In genomic region chr4:106798908-106799546, GRCm38 (mm10) we compare ENCODE assay signal across 8 mouse cellular contexts. TPM values are rescaled to one million over a fixed set of nuclear protein-coding genes. Genes with fewer than 3 reads are reported as not detected.
DNase-seq lines count a peak whose midpoint lies in the region; ATAC-seq and TF ChIP-seq lines count a peak whose summit lies in the region.

No protein-coding gene starts in this region.

- H3K9ac ChIP-seq in midbrain, postnatal 0 days (replicated peaks; ENCODE audit: low read length, poor library complexity, severe bottlenecking) = no peak overlapping the region
- no peak overlapping the region for H3K9ac ChIP-seq in midbrain, embryonic 16.5 days (ENCODE audit: low read depth, low read length)
- H3K9ac ChIP-seq in stomach, postnatal 0 days (ENCODE audit: low read length) = peak overlapping the region; percentile 47

- H3K36me3 ChIP-seq in erythroblast, embryonic 14.5 days (ENCODE audit: control insufficient read depth) = peaks cover 96% of the 10 kb centered on the region
- no peaks in the 10 kb centered on the region for H3K36me3 ChIP-seq in midbrain, postnatal 0 days (ENCODE audit: insufficient read depth, low read length)
- H3K36me3 ChIP-seq in midbrain, embryonic 16.5 days (ENCODE audit: control insufficient read depth, insufficient read depth, low read length) = no peaks in the 10 kb centered on the region
- no peaks in the 10 kb centered on the region for H3K36me3 ChIP-seq in stomach, postnatal 0 days (ENCODE audit: control insufficient read depth, insufficient read depth, low read length)

- H3K9me3 ChIP-seq in erythroblast, embryonic 14.5 days (ENCODE audit: control insufficient read depth, low read length) = peaks cover 6% of the 10 kb centered on the region
- no peaks in the 10 kb centered on the region for H3K9me3 ChIP-seq in midbrain, postnatal 0 days (ENCODE audit: low read length)
- no peaks in the 10 kb centered on the region for H3K9me3 ChIP-seq in midbrain, embryonic 16.5 days (replicated peaks; ENCODE audit: control insufficient read depth, low read length, poor library complexity, severe bottlenecking)
- no peaks in the 10 kb centered on the region for H3K9me3 ChIP-seq in stomach, postnatal 0 days (ENCODE audit: control insufficient read depth, low read length)

- DNase-seq in midbrain, postnatal 0 days (ENCODE audit: low spot score) = no peak
- peak; percentile 68 for DNase-seq in kidney, postnatal 14 days
- no peak for DNase-seq in stomach, postnatal 0 days (ENCODE audit: low spot score)
- DNase-seq in natural killer cell, adult 2 months (ENCODE audit: low spot score in 2 of 2) = no peak
- DNase-seq in left cerebral cortex, adult 9 months (ENCODE audit: low spot score in 2 of 2) = no peak

- H3K4me3 ChIP-seq in erythroblast, embryonic 14.5 days (replicated peaks) = peak overlapping the region; percentile 53
- no peak overlapping the region for H3K4me3 ChIP-seq in midbrain, postnatal 0 days (ENCODE audit: low read depth, low read length)
- no peak overlapping the region for H3K4me3 ChIP-seq in midbrain, embryonic 16.5 days (ENCODE audit: low read depth, low read length)
- peak overlapping the region; percentile 28 for H3K4me3 ChIP-seq in stomach, postnatal 0 days (ENCODE audit: low read depth, low read length)

- H3K4me1 ChIP-seq in erythroblast, embryonic 14.5 days (ENCODE audit: control insufficient read depth) = peaks cover 90% of the 10 kb centered on the region
- H3K4me1 ChIP-seq in midbrain, postnatal 0 days (ENCODE audit: insufficient read depth, low read length) = no peaks in the 10 kb centered on the region; the same call in 1 of the 2 replicates
- H3K4me1 ChIP-seq in midbrain, embryonic 16.5 days (ENCODE audit: control insufficient read depth, insufficient read depth, low read length) = peaks cover 4% of the 10 kb centered on the region; the same call in 1 of the 2 replicates
- 0 out of 2 replicates have a peak, but pooled peaks cover 5% of the 10 kb centered on the region for H3K4me1 ChIP-seq in stomach, postnatal 0 days (replicated peaks; ENCODE audit: control insufficient read depth, insufficient read depth)

- no peak for ATAC-seq in erythroblast, adult 5-6 weeks (replicated peaks; ENCODE audit: low FRiP score, poor library complexity, severe bottlenecking)
- ATAC-seq in midbrain, postnatal 0 days (ENCODE audit: low FRiP score) = no peak
- ATAC-seq in midbrain, embryonic 16.5 days = no peak
- peak; percentile 8; the same call in 1 of the 2 replicates for ATAC-seq in stomach, postnatal 0 days (ENCODE audit: low FRiP score, low TSS enrichment)

- no peak overlapping the region for H3K27ac ChIP-seq in midbrain, postnatal 0 days (ENCODE audit: low read depth, low read length)
- no peak overlapping the region for H3K27ac ChIP-seq in midbrain, embryonic 16.5 days (ENCODE audit: low read length)
- H3K27ac ChIP-seq in stomach, postnatal 0 days (replicated peaks) = peak overlapping the region; percentile 70

- no peak for TF ChIP-seq CTCF in midbrain, postnatal 0 days (IDR thresholded peaks at IDR 0.05)
- TF ChIP-seq CTCF in stomach, postnatal 0 days (IDR thresholded peaks at IDR 0.05; ENCODE audit: low read depth) = no peak

- peak overlapping the region; percentile 22; the same call in 1 of the 2 replicates for H3K4me2 ChIP-seq in midbrain, postnatal 0 days (ENCODE audit: low read depth, low read length, poor library complexity, severe bottlenecking)
- H3K4me2 ChIP-seq in midbrain, embryonic 16.5 days (ENCODE audit: low read length) = no peak overlapping the region
- H3K4me2 ChIP-seq in stomach, postnatal 0 days (replicated peaks; ENCODE audit: low read depth) = peak overlapping the region; percentile 49; the same call in 1 of the 2 replicates

- no peaks in the 10 kb centered on the region for H3K27me3 ChIP-seq in erythroblast, embryonic 14.5 days (ENCODE audit: control insufficient read depth)
- no peaks in the 10 kb centered on the region for H3K27me3 ChIP-seq in midbrain, postnatal 0 days (ENCODE audit: insufficient read depth, low read length)
- H3K27me3 ChIP-seq in midbrain, embryonic 16.5 days (ENCODE audit: control insufficient read depth, insufficient read depth, low read depth, low read length) = no peaks in the 10 kb centered on the region; the same call in 1 of the 2 replicates
- no peaks in the 10 kb centered on the region for H3K27me3 ChIP-seq in stomach, postnatal 0 days (ENCODE audit: control insufficient read depth, insufficient read depth, low read length)

- TF ChIP-seq EP300 in stomach, postnatal 0 days (optimal IDR thresholded peaks at IDR 0.05) = no peak

- 71% methylated on average over 10 of the region's 10 CpGs for WGBS in midbrain, postnatal 0 days
- 71% methylated on average over 10 of the region's 10 CpGs for WGBS in midbrain, embryonic 16.5 days
- WGBS in stomach, postnatal 0 days = 35% methylated on average over 10 of the region's 10 CpGs

RNA-seq across cellular contexts. Expression of gene Acot11, which starts 5.8 kb away (rescaled TPM):
- 1.3 and 1.8 TPM in 2 replicates for polyA plus RNA-seq in erythroblast, embryonic 14.5 days (2012)
- total RNA-seq in erythroblast, adult 5-6 weeks (2015; ENCODE audit: low replicate concordance) = 0.19 and 2.7 TPM in 2 replicates
- total RNA-seq in erythroblast, adult 5-6 weeks (2017; ENCODE audit: low replicate concordance) = 1.3 TPM in 2 replicates
- 4.0 and 7.0 TPM in 2 replicates for total RNA-seq in midbrain, postnatal 0 days (2014; rRNA removed)
- polyA plus RNA-seq in midbrain, postnatal 0 days (2015; fragmentation: Nextera tagmentation; extraction: Ambion mirVana) = 1.8 and 2.1 TPM in 2 replicates
- 1.9 and 2.2 TPM in 2 replicates for polyA plus RNA-seq in midbrain, embryonic 16.5 days (2015; fragmentation: Nextera tagmentation; extraction: Ambion mirVana)
- polyA plus RNA-seq in stomach, postnatal 0 days (2015; fragmentation: Nextera tagmentation; extraction: Ambion mirVana) = 2.8 and 3.1 TPM in 2 replicates

Comparison
In these comparisons a context has a peak if more than half of its experiments do, and no peak if none do; other contexts are left out.
1. H3K4me3 ChIP-seq: peak in erythroblast, embryonic 14.5 days (single experiment) and stomach, postnatal 0 days (single experiment); none in midbrain, postnatal 0 days (single experiment) and midbrain, embryonic 16.5 days (single experiment).